Mouse (Mus musculus) lung, embryonic 14.5 days (tissue): ENCODE results near the gene Mgat5b. TPM values are rescaled to one million over a fixed set of nuclear protein-coding genes. Genes with fewer than 3 reads are reported as not detected.

Source experiments
- ATAC-seq: fragments of 200-750 bp; cut with Nextera tagmentation; 2 replicates; pipeline ENCODE4 v1.8.0; 2017; ENCODE audit warnings: mild to moderate bottlenecking, moderate TSS enrichment, moderate library complexity; ENCODE audit not compliant: insufficient read depth
- DNase-seq: peaks from one replicate; pipeline ENCODE4 v3.0.0-alpha.2; 2015
- H3K27ac ChIP-seq: fragments of 300-500 bp; sonication (generic); 2 replicates; pipeline ENCODE4 v1.5.1; 2014; ENCODE audit warnings: low read depth, mild to moderate bottlenecking, moderate library complexity
- H3K27me3 ChIP-seq: fragments of 300-500 bp; sonication (generic); 2 replicates; pipeline ENCODE4 v1.6.1; 2014; ENCODE audit warnings: low read length, control low read depth; ENCODE audit not compliant: insufficient read depth
- H3K36me3 ChIP-seq: fragments of 300-500 bp; sonication (generic); 2 replicates; pipeline ENCODE4 v1.6.1; 2014; ENCODE audit warnings: control low read depth; ENCODE audit not compliant: insufficient read depth
- H3K4me1 ChIP-seq: fragments of 300-500 bp; sonication (generic); 2 replicates; pipeline ENCODE4 v1.6.1; 2014; ENCODE audit warnings: antibody characterized with exemption, control low read depth; ENCODE audit not compliant: insufficient read depth
- H3K4me2 ChIP-seq: fragments of 300-500 bp; sonication (generic); 2 replicates; pipeline ENCODE4 v1.6.1; 2014; ENCODE audit warnings: mild to moderate bottlenecking
- H3K4me3 ChIP-seq: fragments of 300-500 bp; sonication (generic); 2 replicates; pipeline ENCODE4 v1.5.1; 2014; ENCODE audit warnings: low read depth, low read length
- H3K9ac ChIP-seq: fragments of 300-500 bp; sonication (generic); 2 replicates; pipeline ENCODE4 v1.6.1; 2014
- H3K9me3 ChIP-seq: fragments of 300-500 bp; sonication (generic); 2 replicates; pipeline ENCODE4 v1.6.1; 2016; ENCODE audit warnings: low read depth, low read length, control low read depth
- CTCF ChIP-seq: IDR thresholded peaks from 2 replicates; pipeline ENCODE4 v1.5.1; 2016; ENCODE audit warnings: antibody characterized with exemption, low read depth
- WGBS: fragments of 180-500 bp; shearing (Covaris S2); extraction: QIAGEN DNeasy Blood & Tissue Kit; methylation state at CpG from one replicate; pipeline ENCODE4 v1.1.7; 2014; 5-methylcytosine and 5-hydroxymethylcytosine counted together
- polyA plus RNA-seq: library from polyadenylated mRNA; unstranded; fragments of >200 nt; fragmentation: Nextera tagmentation; extraction: Ambion mirVana; gene quantifications from 2 replicates; pipeline ENCODE4 v1.2.1, GENCODE M21; 2014

Mgat5b gene
- polyA plus RNA-seq, 1 experiment from 2014 or later: 0.59 TPM

GRCm38 (mm10) chr11:116919186-116920020, 740 bp downstream of the Mgat5b start:
- H3K27ac ChIP-seq: no peak overlapping the region
- peak overlapping the region; percentile 54 for H3K4me3 ChIP-seq
- peak overlapping the region; percentile 99 for H3K4me2 ChIP-seq
- H3K4me1 ChIP-seq: 0 out of 2 replicates have a peak, but pooled peaks cover 4% of the 10 kb centered on the region
- H3K27me3 ChIP-seq: peaks cover 45% of the 10 kb centered on the region
- H3K36me3 ChIP-seq: no peaks in the 10 kb centered on the region
- 3% methylated on average over 58 of the region's 58 CpGs for WGBS
- peak; percentile 6; the same call in 1 of the 2 replicates for ATAC-seq
- peak overlapping the region; percentile 59 for H3K9ac ChIP-seq
- DNase-seq: peak; percentile 33
- no peaks in the 10 kb centered on the region for H3K9me3 ChIP-seq
- TF ChIP-seq CTCF: no peak

- DNase-seq (peak; percentile 74), ATAC-seq (no peak)
- no peak for TF ChIP-seq CTCF
- no peak overlapping the region for H3K4me3 ChIP-seq
- H3K27me3 ChIP-seq: peaks cover 45% of the 10 kb centered on the region
- no peak overlapping the region for H3K9ac ChIP-seq
- 0 out of 2 replicates have a peak, but pooled peaks cover 4% of the 10 kb centered on the region for H3K4me1 ChIP-seq
- no peak overlapping the region for H3K4me2 ChIP-seq
- under 1% methylated on average over 6 of the region's 6 CpGs for WGBS
- no peak overlapping the region for H3K27ac ChIP-seq
- H3K36me3 ChIP-seq: no peaks in the 10 kb centered on the region
- H3K9me3 ChIP-seq: no peaks in the 10 kb centered on the region
Observed at GRCm38 (mm10) chr11:116920746-116921145, 2.1 kb downstream of the Mgat5b start.

- Histone ChIP-seq H3K4me1 (0 out of 2 replicates have a peak, but pooled peaks cover 4% of the 10 kb centered on the region), H3K27ac (no peak overlapping the region), H3K36me3 (no peaks in the 10 kb centered on the region), H3K27me3 (peaks cover 43% of the 10 kb centered on the region), H3K9me3 (no peaks in the 10 kb centered on the region), H3K9ac (no peak overlapping the region), H3K4me3 (no peak overlapping the region), H3K4me2 (no peak overlapping the region)
- ATAC-seq: peak; percentile 56; the same call in 1 of the 2 replicates
- 36% methylated on average over 7 of the region's 7 CpGs for WGBS
- no peak for TF ChIP-seq CTCF
- DNase-seq: peak; percentile 27
Observed at GRCm38 (mm10) chr11:116922058-116922457, 3.4 kb downstream of the Mgat5b start.

- Histone ChIP-seq H3K9ac (no peak overlapping the region), H3K9me3 (no peaks in the 10 kb centered on the region), H3K36me3 (no peaks in the 10 kb centered on the region), H3K4me1 (no peaks in the 10 kb centered on the region), H3K4me2 (no peak overlapping the region), H3K4me3 (no peak overlapping the region), H3K27ac (no peak overlapping the region), H3K27me3 (no peaks in the 10 kb centered on the region)
- no peak for TF ChIP-seq CTCF
- 83% methylated on average over 6 of the region's 6 CpGs for WGBS
- DNase-seq: no peak
- no peak for ATAC-seq
Observed at GRCm38 (mm10) chr11:116928031-116928430, 9.4 kb downstream of the Mgat5b start.

- Histone ChIP-seq H3K4me2 (no peak overlapping the region), H3K36me3 (no peaks in the 10 kb centered on the region), H3K9me3 (no peaks in the 10 kb centered on the region), H3K4me1 (peaks cover 4% of the 10 kb centered on the region; the same call in 1 of the 2 replicates), H3K27ac (no peak overlapping the region), H3K4me3 (no peak overlapping the region), H3K27me3 (no peaks in the 10 kb centered on the region), H3K9ac (no peak overlapping the region)
- DNase-seq: no peak
- no peak for TF ChIP-seq CTCF
- 81% methylated on average over 5 of the region's 5 CpGs for WGBS
- ATAC-seq: no peak
Observed at GRCm38 (mm10) chr11:116934862-116935261, 16.2 kb downstream of the Mgat5b start.

GRCm38 (mm10) chr11:116935354-116935753, 16.7 kb downstream of the Mgat5b start:
- Histone ChIP-seq H3K4me1 (peaks cover 4% of the 10 kb centered on the region; the same call in 1 of the 2 replicates), H3K36me3 (no peaks in the 10 kb centered on the region), H3K9ac (no peak overlapping the region), H3K4me3 (no peak overlapping the region), H3K4me2 (no peak overlapping the region), H3K27me3 (no peaks in the 10 kb centered on the region), H3K9me3 (no peaks in the 10 kb centered on the region), H3K27ac (no peak overlapping the region)
- DNase-seq: no peak
- TF ChIP-seq CTCF: no peak
- 24% methylated on average over 9 of the region's 9 CpGs for WGBS
- ATAC-seq: no peak

GRCm38 (mm10) chr11:116935917-116936316, 17.3 kb downstream of the Mgat5b start:
- H3K36me3 ChIP-seq: no peaks in the 10 kb centered on the region
- no peaks in the 10 kb centered on the region for H3K9me3 ChIP-seq
- H3K27ac ChIP-seq: no peak overlapping the region
- no peak overlapping the region for H3K4me2 ChIP-seq
- no peak for ATAC-seq
- WGBS: 42% methylated on average over 9 of the region's 9 CpGs
- peaks cover 4% of the 10 kb centered on the region; the same call in 1 of the 2 replicates for H3K4me1 ChIP-seq
- DNase-seq: peak; percentile 43
- H3K27me3 ChIP-seq: no peaks in the 10 kb centered on the region
- H3K9ac ChIP-seq: no peak overlapping the region
- no peak for TF ChIP-seq CTCF
- no peak overlapping the region for H3K4me3 ChIP-seq
